ENCODE assay signal across 7 mouse cellular contexts in genomic region chr6:116173511-116174099, GRCm38 (mm10). TPM values are rescaled to one million over a fixed set of nuclear protein-coding genes. Genes with fewer than 3 reads are reported as not detected.
DNase-seq lines count a peak whose midpoint lies in the region; ATAC-seq lines count a peak whose summit lies in the region.

No protein-coding gene starts in this region.

- DNase-seq in cerebellum, adult 11-12 months = peak; percentile 45
- peak; percentile 39 for DNase-seq in cerebellum, adult 9-10 months
- DNase-seq in cerebellum, postnatal 25 days = peak; percentile 46 to 61

- ATAC-seq in CD4-positive, CD25-positive, alpha-beta regulatory T cell, adult 4 months = peak; percentile 77
- peak; percentile 76 for ATAC-seq in erythroid progenitor cell, adult 5-6 weeks (replicated peaks; ENCODE audit: low FRiP score, poor library complexity, severe bottlenecking)
- ATAC-seq in hematopoietic stem cell, adult 5-6 weeks (replicated peaks in 1 of 2; ENCODE audit: insufficient read depth in 1 of 2, low FRiP score in 2 of 2, low TSS enrichment in 1 of 2, low read depth in 1 of 2, poor library complexity in 2 of 2, severe bottlenecking in 2 of 2) = peak; percentile 71 to 76
- ATAC-seq in megakaryocyte progenitor cell, adult 5-6 weeks (replicated peaks; ENCODE audit: poor library complexity) = peak; percentile 92

RNA-seq across cellular contexts. Expression of gene Tmcc1, which starts 19.7 kb away (rescaled TPM):
- 10 to 100 TPM; 30.4 to 30.8 TPM for polyA plus RNA-seq in CD4-positive, CD25-positive, alpha-beta regulatory T cell, adult 4 months (2017; shearing (Covaris generic))
- total RNA-seq in erythroid progenitor cell, adult 5-6 weeks (2015; ENCODE audit: low replicate concordance) = 10.5 and 12.6 TPM in 2 replicates
- 11.0 and 13.5 TPM in 2 replicates for total RNA-seq in erythroid progenitor cell, adult 5-6 weeks (2017; ENCODE audit: low replicate concordance)
- total RNA-seq in hematopoietic stem cell, adult 5-6 weeks (2017) = 19.3 and 24.3 TPM in 2 replicates
- total RNA-seq in megakaryocyte progenitor cell, adult 5-6 weeks (2015) = 7.8 and 9.7 TPM in 2 replicates
- total RNA-seq in megakaryocyte progenitor cell, adult 5-6 weeks (2017) = 11.4 and 15.6 TPM in 2 replicates

RNA-seq across cellular contexts. Expression of gene Washc2, which starts 34.2 kb away (rescaled TPM):
- 10 to 100 TPM; 43.9 to 68.3 TPM for polyA plus RNA-seq in CD4-positive, CD25-positive, alpha-beta regulatory T cell, adult 4 months (2017; shearing (Covaris generic))
- total RNA-seq in erythroid progenitor cell, adult 5-6 weeks (2015; ENCODE audit: low replicate concordance) = 12.3 and 18.4 TPM in 2 replicates
- 16.5 and 19.1 TPM in 2 replicates for total RNA-seq in erythroid progenitor cell, adult 5-6 weeks (2017; ENCODE audit: low replicate concordance)
- total RNA-seq in hematopoietic stem cell, adult 5-6 weeks (2017) = 51.1 and 55.5 TPM in 2 replicates
- 30.8 and 39.0 TPM in 2 replicates for total RNA-seq in megakaryocyte progenitor cell, adult 5-6 weeks (2015)
- 47.5 and 57.1 TPM in 2 replicates for total RNA-seq in megakaryocyte progenitor cell, adult 5-6 weeks (2017)

Comparison
In these comparisons a context has a peak if more than half of its experiments do, and no peak if none do; other contexts are left out.
1. Peak in every context shown above with its lines: DNase-seq and ATAC-seq.